Mouse (Mus musculus) hindbrain, embryonic 12.5 days (tissue): Measurements from ENCODE around the gene Ank3. TPM values are rescaled to one million over a fixed set of nuclear protein-coding genes. Genes with fewer than 3 reads are reported as not detected.

Experiments used
- ATAC-seq: fragments of 200-750 bp; cut with Nextera tagmentation; 2 replicates; pipeline ENCODE4 v1.8.0; 2017; ENCODE audit warnings: moderate TSS enrichment; ENCODE audit not compliant: low FRiP score
- H3K27ac ChIP-seq: fragments of 300-500 bp; sonication (generic); 2 replicates; pipeline ENCODE4 v1.5.1; 2016; ENCODE audit warnings: mild to moderate bottlenecking
- H3K27me3 ChIP-seq: fragments of 300-500 bp; sonication (generic); 2 replicates; pipeline ENCODE4 v1.6.1; 2016; ENCODE audit warnings: mild to moderate bottlenecking
- H3K36me3 ChIP-seq: fragments of 300-500 bp; sonication (generic); 2 replicates; pipeline ENCODE4 v1.6.1; 2016; ENCODE audit warnings: mild to moderate bottlenecking
- H3K4me1 ChIP-seq: fragments of 300-500 bp; sonication (generic); 2 replicates; pipeline ENCODE4 v1.6.1; 2016
- H3K4me2 ChIP-seq: fragments of 300-500 bp; sonication (generic); replicated peaks from 2 replicates; pipeline ENCODE4 v1.6.1; 2016; ENCODE audit warnings: mild to moderate bottlenecking
- H3K4me3 ChIP-seq: fragments of 300-500 bp; sonication (generic); 2 replicates; pipeline ENCODE4 v1.5.1; 2016; ENCODE audit warnings: mild to moderate bottlenecking
- H3K9ac ChIP-seq: fragments of 300-500 bp; sonication (generic); 2 replicates; pipeline ENCODE4 v1.6.1; 2016; ENCODE audit warnings: mild to moderate bottlenecking, moderate library complexity
- H3K9me3 ChIP-seq: fragments of 300-500 bp; sonication (generic); replicated peaks from 2 replicates; pipeline ENCODE4 v1.6.1; 2016; ENCODE audit warnings: mild to moderate bottlenecking
- WGBS: fragments of 180-500 bp; shearing (Covaris S2); methylation state at CpG from one replicate; pipeline ENCODE4 v1.1.7; 2016; 5-methylcytosine and 5-hydroxymethylcytosine counted together
- polyA plus RNA-seq: library from polyadenylated mRNA; unstranded; fragments of >200 nt; fragmentation: Nextera tagmentation; extraction: Ambion mirVana; gene quantifications from 2 replicates; pipeline ENCODE4 v1.2.1, GENCODE M21; 2016

Gene Ank3
- polyA plus RNA-seq, 1 experiment from 2014 or later, result 91.0 TPM

DNA sequence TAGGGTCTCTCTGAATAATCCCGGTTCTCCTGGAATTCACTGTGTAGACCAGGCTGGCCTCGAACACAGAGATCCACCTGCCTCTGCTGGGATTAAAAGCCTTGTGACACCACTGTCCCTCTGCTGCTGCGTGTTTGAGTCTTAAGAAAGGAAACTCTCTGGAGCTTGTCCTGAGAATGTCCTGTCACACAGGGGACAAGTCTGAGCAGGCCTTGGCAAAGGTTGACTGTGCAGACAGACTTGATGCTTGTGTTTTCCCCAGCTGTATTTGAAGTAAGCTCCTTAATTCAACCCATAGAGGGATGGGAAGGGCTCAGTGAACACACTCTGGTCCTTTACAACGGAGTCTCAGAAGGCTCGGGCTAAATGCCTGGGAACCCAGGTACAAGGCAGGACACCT, 474.3 kb downstream of the Ank3 start:
- H3K27me3 ChIP-seq, result no peaks in the 10 kb centered on the region
- H3K27ac ChIP-seq, result no peak overlapping the region
- no peak overlapping the region for H3K4me3 ChIP-seq
- H3K4me2 ChIP-seq, result no peak overlapping the region
- no peak overlapping the region for H3K9ac ChIP-seq
- H3K4me1 ChIP-seq, result no peaks in the 10 kb centered on the region
- WGBS, result 85% methylated on average over 5 of the region's 5 CpGs
- H3K36me3 ChIP-seq, result peaks cover 15% of the 10 kb centered on the region
- no peaks in the 10 kb centered on the region for H3K9me3 ChIP-seq
- no peak for ATAC-seq

DNA sequence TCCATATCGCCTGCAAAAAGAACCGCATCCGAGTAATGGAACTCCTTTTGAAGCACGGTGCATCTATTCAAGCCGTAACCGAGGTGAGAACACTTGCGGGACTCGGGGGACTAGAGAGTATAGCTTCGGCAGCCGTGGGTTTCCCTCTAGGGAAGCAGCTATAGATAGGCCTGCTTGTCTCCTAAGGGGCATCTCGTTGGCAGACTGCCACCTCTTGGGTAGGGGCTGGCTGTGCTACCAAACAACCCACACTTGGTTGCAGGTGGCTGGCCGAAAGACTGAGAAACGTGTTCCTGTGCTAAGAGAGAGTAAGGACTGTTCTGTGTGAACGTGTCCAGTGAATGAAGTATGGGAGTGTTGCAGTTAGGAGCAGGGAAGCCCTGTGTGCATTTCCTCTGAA, 476.2 kb downstream of the Ank3 start:
- WGBS, result 84% methylated on average over 14 of the region's 14 CpGs
- Histone ChIP-seq H3K27ac (no peak overlapping the region), H3K36me3 (peaks cover 18% of the 10 kb centered on the region; the same call in 1 of the 2 replicates)

DNA sequence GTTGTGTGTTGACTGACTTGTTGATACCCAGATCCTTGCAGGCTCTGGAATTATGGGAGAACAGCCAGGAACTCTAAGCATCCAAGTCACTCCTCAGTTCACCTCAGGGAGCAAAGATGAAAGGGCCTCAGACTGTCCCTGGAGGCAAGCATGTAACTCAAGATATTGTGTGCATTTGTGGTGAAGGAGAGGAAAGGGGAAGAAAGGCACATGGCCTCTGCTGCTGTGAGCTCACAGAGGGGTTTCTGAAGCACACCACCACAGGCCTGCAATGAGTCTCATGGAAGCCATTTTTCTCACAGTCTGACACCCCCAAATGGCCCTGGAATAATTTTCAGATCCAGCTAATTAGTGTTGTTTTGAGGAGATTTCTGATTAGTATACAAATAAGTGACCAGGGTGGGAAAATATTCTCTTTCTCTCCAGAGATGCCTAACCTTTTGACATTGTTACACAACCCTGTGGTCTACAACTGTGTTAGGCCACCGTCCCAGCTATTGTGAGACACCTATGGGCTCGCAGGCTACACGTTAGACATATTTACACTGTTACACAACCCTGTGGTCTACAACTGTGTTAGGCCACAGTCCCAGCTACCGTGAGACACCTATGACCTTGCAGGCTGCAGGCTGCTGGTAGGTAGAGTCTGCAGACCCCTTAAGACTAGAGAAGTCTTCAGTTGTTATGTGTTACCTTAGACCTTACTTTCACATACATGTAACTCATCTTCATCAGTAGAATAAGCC, 485.5 kb downstream of the Ank3 start:
- no peak overlapping the region for H3K27ac ChIP-seq
- H3K9ac ChIP-seq, result no peak overlapping the region
- no peak for ATAC-seq
- no peaks in the 10 kb centered on the region for H3K9me3 ChIP-seq
- H3K4me3 ChIP-seq, result no peak overlapping the region
- 93% methylated on average over 4 of the region's 4 CpGs for WGBS
- no peak overlapping the region for H3K4me2 ChIP-seq
- H3K36me3 ChIP-seq, result peaks cover 51% of the 10 kb centered on the region
- H3K4me1 ChIP-seq, result peaks cover 4% of the 10 kb centered on the region; the same call in 1 of the 2 replicates
- no peaks in the 10 kb centered on the region for H3K27me3 ChIP-seq

More for the DNA sequence above, 476.2 kb downstream of the Ank3 start:
- H3K27me3 ChIP-seq, result no peaks in the 10 kb centered on the region
- H3K9ac ChIP-seq, result no peak overlapping the region
- H3K4me3 ChIP-seq, result no peak overlapping the region
- no peak for ATAC-seq
- H3K9me3 ChIP-seq, result no peaks in the 10 kb centered on the region
- H3K4me2 ChIP-seq, result no peak overlapping the region
- no peaks in the 10 kb centered on the region for H3K4me1 ChIP-seq

GRCm38 (mm10) chr10:69888399-69888798, 489.8 kb downstream of the Ank3 start:
- H3K27me3 ChIP-seq, result no peaks in the 10 kb centered on the region
- no peak overlapping the region for H3K4me3 ChIP-seq
- ATAC-seq, result peak; percentile 55
- WGBS, result 31% methylated on average over 4 of the region's 4 CpGs
- H3K4me2 ChIP-seq, result no peak overlapping the region
- H3K27ac ChIP-seq, result no peak overlapping the region
- H3K36me3 ChIP-seq, result peaks cover 34% of the 10 kb centered on the region
- peaks cover 4% of the 10 kb centered on the region; the same call in 1 of the 2 replicates for H3K4me1 ChIP-seq
- H3K9me3 ChIP-seq, result no peaks in the 10 kb centered on the region
- H3K9ac ChIP-seq, result no peak overlapping the region

GRCm38 (mm10) chr10:69889779-69890178, 491.2 kb downstream of the Ank3 start:
- Histone ChIP-seq H3K4me3 (no peak overlapping the region), H3K36me3 (peaks cover 27% of the 10 kb centered on the region), H3K9me3 (no peaks in the 10 kb centered on the region), H3K9ac (no peak overlapping the region), H3K4me1 (peaks cover 4% of the 10 kb centered on the region; the same call in 1 of the 2 replicates), H3K4me2 (no peak overlapping the region), H3K27ac (no peak overlapping the region), H3K27me3 (no peaks in the 10 kb centered on the region)
- 22% methylated on average over 6 of the region's 6 CpGs for WGBS
- ATAC-seq, result no peak

DNA sequence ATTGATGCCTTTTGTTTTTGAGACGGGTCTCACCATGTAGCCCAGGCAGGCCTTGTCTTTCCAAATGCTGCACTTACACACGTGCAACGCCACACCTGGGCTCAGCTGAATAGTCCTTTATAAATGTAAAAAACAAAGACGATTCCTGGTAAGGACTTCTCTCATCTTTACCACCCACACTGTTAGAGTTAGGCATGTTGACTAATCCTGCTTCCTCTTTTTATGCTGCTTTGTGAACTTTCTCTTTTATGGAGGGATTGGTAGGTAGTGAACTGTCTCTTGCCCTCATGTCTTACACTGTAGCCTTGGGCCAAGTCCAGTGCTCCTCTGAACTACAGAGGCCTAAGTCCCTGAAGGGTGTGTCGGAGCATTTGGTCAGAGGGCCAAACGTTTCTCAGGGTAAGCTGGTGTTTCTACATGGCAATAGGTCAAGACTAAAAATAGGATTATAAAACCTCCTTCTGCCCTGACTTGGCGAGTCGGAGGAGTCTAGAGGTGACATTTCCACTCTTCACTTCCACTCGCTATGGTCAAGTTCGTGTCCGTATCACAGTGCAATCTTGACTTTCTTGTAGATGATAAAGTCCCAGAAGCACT, 491.9 kb downstream of the Ank3 start:
- no peak overlapping the region for H3K4me2 ChIP-seq
- peaks cover 4% of the 10 kb centered on the region; the same call in 1 of the 2 replicates for H3K4me1 ChIP-seq
- no peak overlapping the region for H3K9ac ChIP-seq
- no peaks in the 10 kb centered on the region for H3K9me3 ChIP-seq
- H3K36me3 ChIP-seq, result peaks cover 23% of the 10 kb centered on the region
- no peak overlapping the region for H3K4me3 ChIP-seq
- no peak overlapping the region for H3K27ac ChIP-seq
- WGBS, result 88% methylated on average over 11 of the region's 11 CpGs
- no peak for ATAC-seq
- H3K27me3 ChIP-seq, result no peaks in the 10 kb centered on the region

DNA sequence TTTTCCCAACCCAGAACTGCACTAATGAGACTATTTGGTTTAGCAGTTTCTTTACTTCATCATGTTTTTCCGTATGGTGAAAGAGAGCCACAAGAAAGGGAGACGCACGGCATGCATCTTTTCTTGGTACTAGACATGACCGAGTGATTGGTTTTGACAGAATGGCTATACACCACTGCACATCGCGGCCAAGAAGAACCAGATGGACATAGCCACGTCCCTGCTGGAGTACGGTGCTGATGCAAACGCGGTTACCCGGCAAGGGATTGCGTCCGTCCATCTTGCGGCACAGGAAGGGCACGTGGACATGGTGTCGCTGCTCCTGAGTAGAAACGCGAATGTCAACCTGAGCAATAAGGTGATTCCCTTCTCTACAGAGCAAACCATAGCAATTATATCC, 493.6 kb downstream of the Ank3 start:
- Histone ChIP-seq H3K4me2 (no peak overlapping the region), H3K27me3 (no peaks in the 10 kb centered on the region), H3K4me3 (no peak overlapping the region), H3K9me3 (no peaks in the 10 kb centered on the region), H3K4me1 (peaks cover 4% of the 10 kb centered on the region; the same call in 1 of the 2 replicates), H3K27ac (no peak overlapping the region), H3K9ac (no peak overlapping the region), H3K36me3 (peaks cover 18% of the 10 kb centered on the region)
- 94% methylated on average over 18 of the region's 18 CpGs for WGBS
- ATAC-seq, result no peak

- H3K27ac ChIP-seq, result no peak overlapping the region
- no peak for ATAC-seq
- H3K4me1 ChIP-seq, result no peaks in the 10 kb centered on the region
- WGBS, result 78% methylated on average over 9 of the region's 9 CpGs
- H3K9ac ChIP-seq, result no peak overlapping the region
- H3K9me3 ChIP-seq, result no peaks in the 10 kb centered on the region
- H3K27me3 ChIP-seq, result no peaks in the 10 kb centered on the region
- H3K4me3 ChIP-seq, result no peak overlapping the region
- H3K36me3 ChIP-seq, result peaks cover 41% of the 10 kb centered on the region
- no peak overlapping the region for H3K4me2 ChIP-seq
Observed at GRCm38 (mm10) chr10:69895606-69896005, 497.0 kb downstream of the Ank3 start.

- ATAC-seq, result no peak
Observed at GRCm38 (mm10) chr10:69897927-69898326, 499.4 kb downstream of the Ank3 start.

DNA sequence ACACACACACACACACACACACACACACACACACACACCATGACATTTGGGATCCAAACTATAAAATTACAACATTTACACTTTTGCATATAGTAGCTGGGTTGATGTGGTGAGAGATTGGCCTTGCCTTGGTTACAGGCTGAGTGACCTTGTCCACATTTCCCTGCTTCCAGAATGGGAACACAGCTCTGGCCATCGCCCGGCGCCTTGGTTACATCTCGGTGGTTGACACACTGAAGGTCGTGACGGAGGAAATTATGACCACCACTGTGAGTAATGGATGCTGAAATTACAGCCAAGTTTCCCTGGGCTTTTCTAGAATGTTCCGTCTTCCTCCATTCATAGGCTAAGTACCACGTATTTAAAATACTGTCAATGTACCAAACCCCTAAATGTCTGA, 500.2 kb downstream of the Ank3 start:
- 95% methylated on average over 8 of the region's 8 CpGs for WGBS
- Histone ChIP-seq H3K4me1 (no peaks in the 10 kb centered on the region), H3K4me2 (no peak overlapping the region), H3K9me3 (no peaks in the 10 kb centered on the region), H3K27me3 (no peaks in the 10 kb centered on the region), H3K36me3 (peaks cover 38% of the 10 kb centered on the region), H3K27ac (no peak overlapping the region), H3K4me3 (no peak overlapping the region), H3K9ac (no peak overlapping the region)
- no peak for ATAC-seq

More at GRCm38 (mm10) chr10:69897927-69898326, 499.4 kb downstream of the Ank3 start:
- WGBS, result 73% methylated on average over 5 of the region's 5 CpGs
- Histone ChIP-seq H3K4me1 (no peaks in the 10 kb centered on the region), H3K9me3 (no peaks in the 10 kb centered on the region), H3K27ac (no peak overlapping the region), H3K27me3 (no peaks in the 10 kb centered on the region), H3K4me2 (no peak overlapping the region), H3K36me3 (peaks cover 44% of the 10 kb centered on the region), H3K4me3 (no peak overlapping the region), H3K9ac (no peak overlapping the region)

DNA sequence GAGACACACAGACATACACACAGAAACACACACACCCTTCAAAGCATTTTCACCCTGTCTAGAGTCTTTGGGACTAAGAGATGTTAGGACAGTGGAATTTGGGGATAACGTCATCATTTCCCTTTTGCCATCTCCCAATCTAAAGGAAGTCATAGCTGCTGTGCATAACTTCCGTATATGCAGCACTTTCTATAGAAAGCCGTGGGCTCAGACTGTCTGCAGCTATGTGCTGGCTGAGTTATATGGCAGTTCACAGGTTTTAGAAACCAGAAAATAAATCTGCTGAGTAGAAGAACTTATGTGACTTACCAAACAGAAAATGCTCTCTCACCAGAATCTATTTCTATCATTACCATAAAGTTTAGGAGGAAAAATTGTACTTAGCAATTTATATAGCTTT, 501.2 kb downstream of the Ank3 start:
- no peak overlapping the region for H3K9ac ChIP-seq
- ATAC-seq, result no peak

DNA sequence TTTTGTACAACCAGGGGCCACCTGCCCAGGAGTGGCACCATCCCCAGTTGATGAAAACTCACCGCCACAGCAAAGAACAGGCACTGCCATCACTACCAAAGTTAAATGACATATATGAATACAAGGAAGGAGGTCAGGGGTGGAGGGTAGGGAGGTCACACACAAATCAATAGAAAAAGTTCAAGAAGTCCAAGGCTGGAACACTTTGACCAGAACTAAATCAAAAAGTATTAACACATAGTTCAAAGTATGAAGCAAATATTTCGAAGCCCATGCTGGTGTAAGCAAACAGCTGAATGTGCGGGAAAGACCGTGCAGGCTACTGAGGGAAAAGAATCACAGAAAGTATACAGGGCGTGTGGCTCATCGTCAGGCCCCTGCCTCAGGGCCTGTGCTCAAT, 503.5 kb downstream of the Ank3 start:
- ATAC-seq, result no peak
- Histone ChIP-seq H3K27ac (no peak overlapping the region), H3K4me1 (no peaks in the 10 kb centered on the region), H3K4me2 (no peak overlapping the region), H3K9me3 (no peaks in the 10 kb centered on the region), H3K36me3 (peaks cover 31% of the 10 kb centered on the region), H3K4me3 (no peak overlapping the region), H3K9ac (no peak overlapping the region), H3K27me3 (no peaks in the 10 kb centered on the region)
- 87% methylated on average over 6 of the region's 6 CpGs for WGBS

More for the DNA sequence above, 501.2 kb downstream of the Ank3 start:
- 88% methylated on average over 3 of the region's 3 CpGs for WGBS
- H3K4me2 ChIP-seq, result no peak overlapping the region
- no peaks in the 10 kb centered on the region for H3K9me3 ChIP-seq
- H3K27ac ChIP-seq, result no peak overlapping the region
- H3K4me3 ChIP-seq, result no peak overlapping the region
- no peaks in the 10 kb centered on the region for H3K27me3 ChIP-seq
- H3K4me1 ChIP-seq, result no peaks in the 10 kb centered on the region
- H3K36me3 ChIP-seq, result peaks cover 34% of the 10 kb centered on the region

GRCm38 (mm10) chr10:69904321-69904720, 505.7 kb downstream of the Ank3 start:
- Histone ChIP-seq H3K36me3 (peaks cover 17% of the 10 kb centered on the region), H3K27ac (no peak overlapping the region), H3K4me3 (no peak overlapping the region), H3K9ac (no peak overlapping the region), H3K4me2 (no peak overlapping the region), H3K9me3 (no peaks in the 10 kb centered on the region), H3K27me3 (no peaks in the 10 kb centered on the region), H3K4me1 (no peaks in the 10 kb centered on the region)
- no peak for ATAC-seq
- 70% methylated on average over 10 of the region's 10 CpGs for WGBS
